Mouse (Mus musculus): Measurements from ENCODE around the gene Nog.

Gene Nog

GRCm38 (mm10) chr11:89302056-89302815, at the start of gene Nog:
Gene Nog (minus strand): TSS chr11:89302332.
- DNase-seq = peak; percentile 68 to 80

GRCm38 (mm10) chr11:89340238-89340637, 38.1 kb upstream of the Nog start:
- DNase-seq = peak in 1 of 2 experiments; percentile 6

- no peak for DNase-seq
Observed at GRCm38 (mm10) chr11:89339783-89340182, 37.7 kb upstream of the Nog start.

- no peak for DNase-seq
Observed at GRCm38 (mm10) chr11:89337910-89338309, 35.8 kb upstream of the Nog start.

GRCm38 (mm10) chr11:89327089-89327881, 25.2 kb upstream of the Nog start:
- DNase-seq = no peak

- no peak for DNase-seq
Observed at GRCm38 (mm10) chr11:89321775-89322174, 19.6 kb upstream of the Nog start.

- DNase-seq = no peak
Observed at GRCm38 (mm10) chr11:89319675-89320074, 17.5 kb upstream of the Nog start.

GRCm38 (mm10) chr11:89318324-89318723, 16.2 kb upstream of the Nog start:
- DNase-seq = no peak

GRCm38 (mm10) chr11:89317757-89318156, 15.6 kb upstream of the Nog start:
- DNase-seq = no peak

GRCm38 (mm10) chr11:89314374-89314773, 12.2 kb upstream of the Nog start:
- no peak for DNase-seq

GRCm38 (mm10) chr11:89312378-89312777, 10.2 kb upstream of the Nog start:
- DNase-seq = peak; percentile 58 to 65

- DNase-seq = peak in 1 of 2 experiments; percentile 40
Observed at GRCm38 (mm10) chr11:89310217-89310616, 8.1 kb upstream of the Nog start.

GRCm38 (mm10) chr11:89303421-89303820, 1.3 kb upstream of the Nog start:
- peak; percentile 91 to 93 for DNase-seq

GRCm38 (mm10) chr11:89302816-89303180, 666 bp upstream of the Nog start:
- DNase-seq = no peak

- peak; percentile 42 to 56 for DNase-seq
Observed at GRCm38 (mm10) chr11:89301331-89302055, 639 bp downstream of the Nog start.

- no peak for DNase-seq
Observed at GRCm38 (mm10) chr11:89299784-89300775, 2.1 kb downstream of the Nog start.

GRCm38 (mm10) chr11:89299116-89299783, 2.9 kb downstream of the Nog start:
- peak; percentile 59 to 68 for DNase-seq

- peak; percentile 69 to 78 for DNase-seq
Observed at GRCm38 (mm10) chr11:89298285-89299010, 3.7 kb downstream of the Nog start.

- no peak for DNase-seq
Observed at GRCm38 (mm10) chr11:89297521-89297920, 4.6 kb downstream of the Nog start.

- DNase-seq = no peak
Observed at GRCm38 (mm10) chr11:89269809-89270361, 32.2 kb downstream of the Nog start.

Data from kidney, postnatal 4 days (tissue).